Mouse (Mus musculus) lung, embryonic 15.5 days (tissue): ENCODE results near the gene Mid2. TPM values are rescaled to one million over a fixed set of nuclear protein-coding genes. Genes with fewer than 3 reads are reported as not detected.
A peak's percentile ranks its signal among the peaks of the same experiment; 100 is the strongest.
"Not testable (repeated sequence)": the region's sequence is repeated elsewhere in the genome, so short reads cannot be mapped to it uniquely, and the experiment has no call there.

Experiments
- ATAC-seq: fragments of 200-750 bp; cut with Nextera tagmentation; 2 replicates; pipeline ENCODE4 v1.8.0; 2017; ENCODE audit warnings: moderate number of reproducible peaks, borderline replicate concordance; ENCODE audit not compliant: low FRiP score, low TSS enrichment; ENCODE audit errors: extremely low read depth
- H3K27ac ChIP-seq: fragments of 300-500 bp; sonication (generic); 2 replicates; pipeline ENCODE4 v1.5.1; 2015; ENCODE audit warnings: moderate library complexity, mild to moderate bottlenecking, inconsistent platforms
- H3K27me3 ChIP-seq: fragments of 300-500 bp; sonication (generic); 2 replicates; pipeline ENCODE4 v1.6.1; 2015; ENCODE audit warnings: inconsistent platforms
- H3K36me3 ChIP-seq: fragments of 300-500 bp; sonication (generic); 2 replicates; pipeline ENCODE4 v1.6.1; 2015; ENCODE audit warnings: inconsistent platforms
- H3K4me1 ChIP-seq: fragments of 300-500 bp; sonication (generic); 2 replicates; pipeline ENCODE4 v1.6.1; 2015; ENCODE audit warnings: inconsistent platforms
- H3K4me2 ChIP-seq: fragments of 300-500 bp; sonication (generic); 2 replicates; pipeline ENCODE4 v1.6.1; 2015; ENCODE audit warnings: inconsistent platforms, mild to moderate bottlenecking, moderate library complexity
- H3K4me3 ChIP-seq: fragments of 300-500 bp; sonication (generic); 2 replicates; pipeline ENCODE4 v1.5.1; 2015; ENCODE audit warnings: mild to moderate bottlenecking, inconsistent platforms
- H3K9ac ChIP-seq: fragments of 300-500 bp; sonication (generic); 2 replicates; pipeline ENCODE4 v1.6.1; 2015; ENCODE audit warnings: inconsistent platforms
- H3K9me3 ChIP-seq: fragments of 300-500 bp; sonication (generic); 2 replicates; pipeline ENCODE4 v1.6.1; 2016; ENCODE audit warnings: inconsistent platforms
- WGBS: fragments of 180-500 bp; shearing (Covaris S2); methylation state at CpG from one replicate; pipeline ENCODE4 v1.1.7; 2015; 5-methylcytosine and 5-hydroxymethylcytosine counted together
- polyA plus RNA-seq: library from polyadenylated mRNA; unstranded; fragments of >200 nt; fragmentation: Nextera tagmentation; extraction: Ambion mirVana; gene quantifications from 2 replicates; pipeline ENCODE4 v1.2.1, GENCODE M21; 2015

Gene Mid2
- 6.6 and 7.8 TPM in 2 replicates for polyA plus RNA-seq

DNA sequence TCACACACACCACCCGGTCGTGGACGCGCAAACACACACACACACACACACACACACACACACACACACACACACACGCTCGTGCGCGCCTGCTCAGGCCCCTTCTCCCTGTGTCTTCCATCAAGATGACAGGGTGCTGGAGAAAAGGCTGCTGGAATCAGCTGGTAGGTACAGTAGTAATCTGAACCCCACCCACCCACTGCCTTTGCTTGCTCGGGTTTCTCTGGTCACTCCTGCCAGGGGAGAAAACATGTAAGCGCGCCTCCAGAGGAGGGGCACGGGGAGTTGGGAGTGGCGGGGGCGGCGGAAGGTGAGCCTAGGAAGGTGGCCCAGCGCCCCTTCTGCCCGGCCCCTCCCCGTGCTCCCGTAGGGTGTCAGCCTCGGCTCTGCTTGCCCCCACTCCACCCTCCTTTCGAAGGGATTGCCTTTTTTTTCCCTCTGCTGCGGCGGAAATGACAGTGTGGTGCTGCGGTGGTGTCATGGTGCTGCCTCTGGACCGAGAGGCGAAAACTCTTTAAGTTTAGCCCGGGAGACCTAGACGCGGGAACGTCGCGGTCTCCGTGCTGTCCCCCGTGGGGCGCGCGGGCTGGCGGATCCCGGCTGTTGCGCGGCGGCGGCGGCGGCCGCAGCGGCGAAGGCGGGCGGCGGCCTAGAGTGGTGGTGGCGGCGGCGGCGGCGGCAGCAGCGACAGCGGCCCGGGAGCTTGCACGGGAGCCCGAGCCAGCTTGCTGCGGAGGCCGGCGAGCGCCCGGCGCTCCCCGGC, at the start of gene Mid2:
Gene Mid2, plus strand, starts transcription at position 121 of the 763 bp plus-strand sequence.
- H3K27ac ChIP-seq: peak within 1 kb of the TSS; percentile 66
- H3K4me1 ChIP-seq: no peaks in the 10 kb centered on the region
- 17% methylated on average over 53 of the region's 68 CpGs for WGBS
- H3K9ac ChIP-seq: peak within 1 kb of the TSS; percentile 68
- peak within 1 kb of the TSS; percentile 61 for H3K4me3 ChIP-seq
- peak; percentile 74 for ATAC-seq
- no peaks in the 10 kb centered on the region for H3K9me3 ChIP-seq
- peak within 1 kb of the TSS; percentile 57 for H3K4me2 ChIP-seq
- H3K36me3 ChIP-seq: no peaks in the 10 kb centered on the region
- peaks cover 25% of the 10 kb centered on the region; the same call in 1 of the 2 replicates for H3K27me3 ChIP-seq

DNA sequence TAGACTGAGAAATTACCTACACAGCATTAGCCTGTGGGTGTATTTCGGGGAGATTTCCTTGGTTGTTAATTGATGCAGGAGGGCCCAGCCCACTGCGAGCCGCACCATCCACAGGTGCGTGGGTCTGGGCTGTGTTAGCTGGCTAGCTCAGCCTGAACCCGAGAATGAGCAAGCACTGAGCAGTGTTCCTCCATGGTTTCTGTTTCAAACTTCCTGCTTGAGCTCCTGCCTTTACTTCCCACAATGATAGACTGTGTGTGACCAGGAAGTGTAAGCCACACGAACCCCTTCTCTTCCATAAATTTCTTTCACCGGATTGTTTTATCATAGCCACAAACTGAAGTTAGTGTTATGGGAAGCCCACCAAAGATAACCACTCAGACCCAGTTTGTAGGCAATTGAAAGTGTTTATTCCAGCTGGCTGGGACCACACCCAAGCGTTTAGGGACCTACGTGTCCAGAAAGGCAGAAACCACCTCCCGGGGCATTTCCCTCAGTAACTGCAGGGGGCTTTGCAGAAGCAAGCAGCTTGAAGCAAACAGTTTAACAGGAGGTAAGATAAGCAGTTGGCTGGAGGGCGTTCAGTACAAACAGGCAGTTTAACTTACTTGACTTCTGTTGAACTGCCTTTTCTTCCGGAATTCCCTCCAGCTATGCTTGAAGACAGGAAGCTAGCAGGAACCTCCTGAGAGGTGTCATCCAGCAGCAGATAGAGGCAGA, 39.4 kb upstream of the Mid2 start:
- ATAC-seq: no peak
- 46% methylated on average over 12 of the region's 12 CpGs for WGBS
- Histone ChIP-seq H3K4me3 (no peak overlapping the region), H3K9ac (no peak overlapping the region), H3K4me1 (no peaks in the 10 kb centered on the region), H3K36me3 (no peaks in the 10 kb centered on the region), H3K27me3 (no peaks in the 10 kb centered on the region; the same call in 1 of the 2 replicates), H3K9me3 (no peaks in the 10 kb centered on the region), H3K4me2 (no peak overlapping the region), H3K27ac (no peak overlapping the region)

DNA sequence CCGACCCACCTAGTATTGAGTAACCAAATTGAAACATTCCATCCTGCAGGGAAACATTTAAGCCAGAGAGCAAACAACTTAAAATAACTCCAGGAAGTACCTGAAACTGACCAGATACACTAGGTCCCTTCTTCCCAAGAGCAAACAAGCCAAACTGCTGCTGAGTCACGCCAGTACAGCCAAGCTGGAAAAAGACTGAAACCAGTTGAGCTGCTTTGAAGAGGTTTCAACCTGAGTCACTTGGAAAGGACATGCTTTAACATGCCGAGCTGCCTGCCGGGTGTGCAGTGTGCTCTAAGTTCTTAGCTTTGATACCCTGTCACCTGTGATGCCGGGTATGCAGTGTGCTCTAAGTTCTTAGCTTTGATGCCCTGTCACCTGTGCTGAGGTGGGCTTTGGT, 26.4 kb upstream of the Mid2 start:
- Histone ChIP-seq H3K36me3 (no peaks in the 10 kb centered on the region), H3K4me2 (no peak overlapping the region), H3K27ac (no peak overlapping the region), H3K9me3 (no peaks in the 10 kb centered on the region), H3K4me1 (no peaks in the 10 kb centered on the region), H3K27me3 (no peaks in the 10 kb centered on the region; the same call in 1 of the 2 replicates), H3K4me3 (no peak overlapping the region), H3K9ac (no peak overlapping the region)
- no peak for ATAC-seq
- WGBS: 57% methylated on average over 5 of the region's 5 CpGs

DNA sequence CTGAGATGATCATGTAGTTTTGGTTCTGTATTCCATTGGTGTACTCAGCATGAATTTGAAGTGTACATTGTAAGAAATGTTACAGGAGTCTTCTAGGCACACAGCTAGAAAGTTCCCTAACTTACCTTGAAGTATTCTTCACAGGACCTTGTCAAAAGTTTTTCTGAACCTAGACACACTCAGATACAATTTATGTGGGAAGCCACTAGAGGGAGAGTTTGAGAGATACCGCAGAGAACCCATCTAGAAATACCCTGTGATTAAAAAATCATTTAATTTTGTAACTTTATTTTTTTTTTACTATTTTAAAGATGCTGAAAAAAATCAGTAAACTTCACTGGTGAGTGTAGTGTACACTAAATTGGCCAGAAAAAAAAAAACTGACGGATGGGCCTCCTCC, 24.8 kb upstream of the Mid2 start:
- Histone ChIP-seq H3K4me2 (no peak overlapping the region), H3K36me3 (no peaks in the 10 kb centered on the region), H3K4me3 (no peak overlapping the region), H3K4me1 (no peaks in the 10 kb centered on the region), H3K27me3 (no peaks in the 10 kb centered on the region; the same call in 1 of the 2 replicates), H3K27ac (no peak overlapping the region), H3K9me3 (no peaks in the 10 kb centered on the region), H3K9ac (no peak overlapping the region)
- 56% methylated on average over 2 of the region's 2 CpGs for WGBS
- no peak for ATAC-seq

DNA sequence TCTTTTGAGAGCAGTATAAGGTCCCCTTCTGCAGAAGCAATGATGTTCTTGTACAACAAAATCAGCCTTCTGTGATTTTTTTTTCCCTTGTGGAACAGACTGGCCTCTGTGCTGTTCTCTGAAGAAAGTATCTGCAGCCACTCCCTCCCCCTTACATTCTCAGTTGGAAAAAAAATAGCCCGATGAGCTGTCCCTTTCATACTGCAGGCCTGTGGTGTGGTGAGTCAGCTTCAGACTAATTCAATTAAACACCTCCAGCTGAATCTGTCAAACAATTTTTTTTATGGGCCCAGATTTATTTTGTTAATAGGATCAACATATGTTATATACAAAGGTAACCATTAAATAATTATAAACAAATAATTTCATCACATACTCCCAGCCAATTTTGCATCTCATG, 3.7 kb upstream of the Mid2 start:
- Histone ChIP-seq H3K9ac (no peak overlapping the region), H3K4me1 (no peaks in the 10 kb centered on the region), H3K27ac (no peak overlapping the region), H3K4me2 (no peak overlapping the region), H3K27me3 (peaks cover 20% of the 10 kb centered on the region), H3K36me3 (no peaks in the 10 kb centered on the region), H3K9me3 (no peaks in the 10 kb centered on the region), H3K4me3 (no peak overlapping the region)
- ATAC-seq: no peak
- WGBS: 29% methylated on average over 1 of the region's 1 CpGs

DNA sequence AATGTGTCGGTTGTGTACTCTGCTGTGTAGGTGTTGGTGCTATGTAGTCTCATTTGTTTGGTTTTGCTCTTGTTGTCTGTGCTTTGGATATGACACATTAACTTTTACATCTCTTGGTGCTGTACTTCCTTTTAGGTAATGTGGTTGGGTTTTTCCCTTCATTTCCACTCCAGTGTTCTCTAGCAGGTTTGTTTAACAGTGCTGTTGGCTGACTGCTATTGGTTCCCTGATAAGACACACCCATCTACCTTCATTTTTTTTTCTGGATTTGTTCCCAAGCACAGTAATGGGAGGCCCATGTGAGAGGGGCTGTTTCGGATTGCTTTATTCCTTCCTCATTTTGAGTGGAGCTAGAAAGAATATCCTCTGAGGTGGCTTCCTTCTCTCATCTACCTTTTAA, 883 bp upstream of the Mid2 start:
- no peak overlapping the region for H3K4me2 ChIP-seq
- H3K36me3 ChIP-seq: no peaks in the 10 kb centered on the region
- no peak overlapping the region for H3K4me3 ChIP-seq
- H3K27ac ChIP-seq: no peak overlapping the region
- peaks cover 25% of the 10 kb centered on the region; the same call in 1 of the 2 replicates for H3K27me3 ChIP-seq
- WGBS: 72% methylated on average over 2 of the region's 2 CpGs
- no peaks in the 10 kb centered on the region for H3K4me1 ChIP-seq
- no peak overlapping the region for H3K9ac ChIP-seq
- no peak for ATAC-seq
- no peaks in the 10 kb centered on the region for H3K9me3 ChIP-seq

DNA sequence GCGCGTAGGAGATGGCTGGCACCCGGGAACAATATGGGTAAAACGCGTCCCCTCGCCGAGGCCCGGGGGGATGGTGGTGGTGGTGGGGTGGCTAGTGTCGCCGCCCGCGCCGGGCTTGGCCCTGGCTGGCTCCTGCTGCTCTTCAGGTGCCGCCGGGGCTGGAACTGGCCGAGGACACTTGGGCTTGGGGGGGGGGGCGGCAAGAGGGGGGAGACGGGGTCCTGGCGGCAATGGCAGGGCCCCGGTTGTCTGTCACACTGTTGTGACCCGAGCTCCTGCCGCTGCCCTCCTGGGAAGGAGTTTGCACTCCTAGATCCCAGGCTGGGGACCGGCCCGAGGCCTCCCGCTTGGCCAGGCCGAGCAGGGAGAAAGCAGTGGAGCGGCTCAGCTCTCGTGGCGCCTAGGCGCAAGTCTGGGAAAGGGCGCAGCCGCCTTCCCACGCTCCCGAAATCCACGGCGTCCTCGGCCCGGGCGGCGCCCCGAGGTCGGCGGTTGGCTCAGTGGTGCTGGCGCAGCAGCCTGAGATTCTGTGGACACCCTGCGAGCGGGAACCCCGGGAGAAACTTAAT, 927 bp downstream of the Mid2 start:
- Histone ChIP-seq H3K9me3 (no peaks in the 10 kb centered on the region), H3K4me2 (peak overlapping the region; percentile 57), H3K27me3 (peaks cover 19% of the 10 kb centered on the region; the same call in 1 of the 2 replicates), H3K36me3 (no peaks in the 10 kb centered on the region), H3K9ac (peak overlapping the region; percentile 68), H3K27ac (peak overlapping the region; percentile 66), H3K4me1 (no peaks in the 10 kb centered on the region), H3K4me3 (peak overlapping the region; percentile 61)
- ATAC-seq: peak; percentile 56; the same call in 1 of the 2 replicates
- WGBS: 10% methylated on average over 40 of the region's 47 CpGs

DNA sequence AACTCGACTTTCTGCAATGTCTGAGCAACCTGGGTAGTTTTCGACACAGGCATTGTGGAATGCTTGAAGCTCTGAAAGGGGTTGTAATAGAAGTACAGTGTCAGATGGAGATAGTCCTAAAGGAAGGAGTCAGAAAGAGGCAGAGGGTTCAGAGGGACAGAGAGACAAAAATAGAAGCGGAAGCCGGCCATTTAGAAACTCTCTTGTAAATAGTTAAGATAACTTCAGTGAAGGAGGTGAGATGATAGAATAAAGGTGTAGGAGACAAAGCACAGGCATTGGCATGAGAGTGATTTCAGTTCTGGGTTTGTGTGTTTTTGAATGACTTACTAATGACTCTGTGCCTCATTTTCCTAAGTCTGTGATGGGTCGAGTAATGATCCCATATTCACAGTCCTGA, 11.0 kb downstream of the Mid2 start:
- no peaks in the 10 kb centered on the region for H3K4me1 ChIP-seq
- ATAC-seq: no peak
- no peak overlapping the region for H3K9ac ChIP-seq
- peaks cover 6% of the 10 kb centered on the region; the same call in 1 of the 2 replicates for H3K27me3 ChIP-seq
- H3K27ac ChIP-seq: no peak overlapping the region
- H3K36me3 ChIP-seq: no peaks in the 10 kb centered on the region
- H3K9me3 ChIP-seq: no peaks in the 10 kb centered on the region
- WGBS: 59% methylated on average over 5 of the region's 5 CpGs
- H3K4me3 ChIP-seq: no peak overlapping the region
- H3K4me2 ChIP-seq: no peak overlapping the region

DNA sequence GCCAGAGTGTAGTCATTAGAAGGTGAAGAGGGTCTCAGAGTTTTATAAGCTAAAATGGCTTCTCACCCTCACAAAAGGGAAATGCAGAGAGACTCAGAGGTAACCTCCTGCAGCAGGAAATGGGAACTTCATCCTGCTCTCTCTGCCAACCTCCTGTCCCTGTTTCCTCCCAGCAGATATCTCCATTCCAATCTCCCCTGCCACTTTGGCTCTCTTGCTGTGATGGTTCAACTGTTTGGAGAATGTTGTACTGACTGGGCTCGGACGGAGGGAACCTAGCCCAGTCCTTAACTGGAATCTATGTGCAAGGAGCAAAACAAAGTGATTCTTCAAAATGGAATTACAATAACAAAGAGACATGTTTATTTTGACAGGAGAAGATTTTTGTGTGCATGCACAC, 23.9 kb downstream of the Mid2 start:
- Histone ChIP-seq H3K4me2 (no peak overlapping the region), H3K4me1 (no peaks in the 10 kb centered on the region), H3K4me3 (no peak overlapping the region), H3K9me3 (no peaks in the 10 kb centered on the region), H3K27ac (no peak overlapping the region), H3K27me3 (no peaks in the 10 kb centered on the region; the same call in 1 of the 2 replicates), H3K36me3 (no peaks in the 10 kb centered on the region), H3K9ac (no peak overlapping the region)
- 49% methylated on average over 2 of the region's 2 CpGs for WGBS
- peak; percentile 35; the same call in 1 of the 2 replicates for ATAC-seq

DNA sequence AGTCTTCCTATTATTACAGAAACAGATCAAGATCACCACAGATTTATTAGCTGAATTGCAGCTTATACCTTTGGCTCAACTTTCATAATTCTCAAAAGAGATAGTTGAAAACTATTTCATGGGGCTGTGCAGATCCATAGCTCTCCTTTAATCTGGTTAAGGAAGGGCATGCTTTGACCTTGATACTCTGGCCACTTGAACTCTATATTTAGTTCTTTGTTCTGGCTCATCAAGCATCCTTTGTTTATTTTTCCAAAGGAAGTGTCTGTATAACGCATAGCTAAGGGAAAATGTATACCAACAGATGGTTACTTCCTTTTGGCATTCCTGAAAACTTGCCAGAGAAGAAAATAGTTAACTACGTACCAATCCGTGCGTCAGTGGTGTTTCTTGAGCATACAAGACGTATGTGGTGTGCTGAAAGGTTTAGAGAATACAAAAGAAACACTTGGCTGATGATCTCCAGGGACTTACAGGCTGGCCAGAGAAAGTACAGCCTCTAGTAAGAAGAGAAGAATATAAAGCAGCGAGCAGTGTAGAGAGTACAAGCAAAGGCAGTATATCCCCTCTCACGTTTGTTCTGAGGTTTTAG, 33.6 kb downstream of the Mid2 start:
- not testable (repeated sequence) for H3K4me2 ChIP-seq, H3K9me3 ChIP-seq, H3K27ac ChIP-seq, H3K9ac ChIP-seq, H3K4me3 ChIP-seq, H3K36me3 ChIP-seq, H3K4me1 ChIP-seq, H3K27me3 ChIP-seq
- WGBS: 46% methylated on average over 6 of the region's 7 CpGs
- ATAC-seq: peak; percentile 67

DNA sequence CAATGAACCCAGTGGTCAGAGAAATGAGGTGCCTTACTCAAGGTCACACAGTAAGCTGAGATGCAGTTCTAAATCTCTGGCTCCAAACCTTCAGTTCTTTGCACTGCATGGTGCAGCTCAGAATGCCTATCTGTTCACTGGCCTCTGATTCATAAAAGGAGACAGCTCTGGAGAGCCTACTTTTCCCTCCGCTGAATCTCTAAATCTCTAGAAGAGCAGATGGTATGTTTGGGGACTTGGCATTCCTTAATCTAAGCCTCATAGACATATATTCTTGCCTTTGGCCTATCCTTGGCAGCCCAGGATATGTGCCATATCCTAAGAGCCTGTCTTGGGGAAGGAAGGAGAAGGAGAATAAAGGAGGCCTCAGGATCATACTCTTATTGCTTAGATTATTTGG, 38.8 kb downstream of the Mid2 start:
- Histone ChIP-seq H3K27ac (no peak overlapping the region), H3K4me2 (no peak overlapping the region), H3K27me3 (no peaks in the 10 kb centered on the region), H3K4me1 (no peaks in the 10 kb centered on the region), H3K9me3 (no peaks in the 10 kb centered on the region), H3K36me3 (no peaks in the 10 kb centered on the region), H3K9ac (no peak overlapping the region), H3K4me3 (no peak overlapping the region)
- 95% methylated on average over 1 of the region's 1 CpGs for WGBS
- ATAC-seq: no peak
